Mouse (Mus musculus): ENCODE results near the gene Gdf3. TPM values are rescaled to one million over a fixed set of nuclear protein-coding genes. Genes with fewer than 3 reads are reported as not detected.

Gdf3 gene
- total and polyA plus RNA-seq, 2 experiments: 0.05 TPM; not detected in 1

DNA sequence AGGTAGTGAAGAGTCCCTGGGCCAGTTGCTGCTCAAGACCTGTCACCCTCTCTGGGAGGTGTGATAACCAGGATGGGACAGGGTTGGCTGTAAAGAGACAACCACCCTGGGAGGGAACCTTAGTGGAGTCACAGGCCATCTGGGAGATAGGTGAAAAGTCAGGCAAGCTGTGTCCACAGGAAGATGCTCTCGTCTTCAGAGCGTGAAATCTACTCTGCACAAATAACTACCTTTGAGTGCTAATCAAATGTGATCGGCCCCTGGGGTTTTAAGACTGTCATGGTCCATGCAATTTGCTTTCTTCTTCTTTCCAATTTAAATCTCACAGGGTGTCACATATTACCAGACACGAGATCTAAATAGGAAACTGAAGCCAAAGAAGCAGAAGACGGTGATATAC is 40.8 kb downstream of the Gdf3 start:
- no peaks in the 10 kb centered on the region for H3K36me3 ChIP-seq (ENCODE audit: control insufficient read depth, insufficient read depth, low read length)
- H3K27ac ChIP-seq (replicated peaks; ENCODE audit: insufficient read depth, low read depth, low read length): no peak overlapping the region
- H3K79me2 ChIP-seq (ENCODE audit: control insufficient read depth, insufficient read depth, low read length): no peaks in the 10 kb centered on the region
- no peaks in the 10 kb centered on the region for H3K27me3 ChIP-seq (ENCODE audit: control insufficient read depth, insufficient read depth, low read length)
- no peak for TF ChIP-seq POLR2A (IDR thresholded peaks at IDR 0.05; ENCODE audit: extremely low read depth, insufficient read depth, low read length)
- no peak for TF ChIP-seq CTCF (IDR thresholded peaks at IDR 0.05; ENCODE audit: low read depth, low read length)
- H3K4me1 ChIP-seq (ENCODE audit: control insufficient read depth, insufficient read depth, low read length): peaks cover 4% of the 10 kb centered on the region
- H3K9ac ChIP-seq (ENCODE audit: low read depth, low read length): no peak overlapping the region
- no peak overlapping the region for H3K4me3 ChIP-seq (ENCODE audit: insufficient read depth, low read depth, low read length)
- WGBS: 75% methylated on average over 5 of the region's 5 CpGs
- DNase-seq (ENCODE audit: extremely low read depth, low read depth, low spot score): no peak

- Histone ChIP-seq H3K4me3 (ENCODE audit: insufficient read depth, low read depth, low read length) (no peak overlapping the region), H3K79me2 (ENCODE audit: control insufficient read depth, insufficient read depth, low read length) (no peaks in the 10 kb centered on the region), H3K4me1 (ENCODE audit: control insufficient read depth, insufficient read depth, low read length) (no peaks in the 10 kb centered on the region; the same call in 1 of the 2 replicates), H3K36me3 (ENCODE audit: control insufficient read depth, insufficient read depth, low read length) (no peaks in the 10 kb centered on the region), H3K27ac (replicated peaks; ENCODE audit: insufficient read depth, low read depth, low read length) (no peak overlapping the region), H3K9ac (ENCODE audit: low read depth, low read length) (no peak overlapping the region), H3K27me3 (ENCODE audit: control insufficient read depth, insufficient read depth, low read length) (no peaks in the 10 kb centered on the region)
- 86% methylated on average over 9 of the region's 9 CpGs for WGBS
- no peak for DNase-seq (ENCODE audit: extremely low read depth, low read depth, low spot score)
- no peak for TF ChIP-seq POLR2A (IDR thresholded peaks at IDR 0.05; ENCODE audit: extremely low read depth, insufficient read depth, low read length)
These were observed 44.7 kb downstream of the Gdf3 start for GRCm38 (mm10) chr6:122565070-122565784.

GRCm38 (mm10) chr6:122562463-122562862 is 47.4 kb downstream of the Gdf3 start:
- peak; percentile 30 for DNase-seq (ENCODE audit: extremely low read depth, low read depth, low spot score)
- no peak overlapping the region for H3K4me3 ChIP-seq (ENCODE audit: insufficient read depth, low read depth, low read length)

GRCm38 (mm10) chr6:122561005-122561404 is 48.9 kb downstream of the Gdf3 start:
- H3K27me3 ChIP-seq (ENCODE audit: control insufficient read depth, insufficient read depth, low read length): no peaks in the 10 kb centered on the region
- TF ChIP-seq POLR2A (IDR thresholded peaks at IDR 0.05; ENCODE audit: extremely low read depth, insufficient read depth, low read length) (no peak), CTCF (IDR thresholded peaks at IDR 0.05; ENCODE audit: low read depth, low read length) (no peak)
- no peak overlapping the region for H3K4me3 ChIP-seq (ENCODE audit: insufficient read depth, low read depth, low read length)
- H3K79me2 ChIP-seq (ENCODE audit: control insufficient read depth, insufficient read depth, low read length): no peaks in the 10 kb centered on the region
- no peak overlapping the region for H3K27ac ChIP-seq (replicated peaks; ENCODE audit: insufficient read depth, low read depth, low read length)
- no peak overlapping the region for H3K9ac ChIP-seq (ENCODE audit: low read depth, low read length)
- no peak for DNase-seq (ENCODE audit: extremely low read depth, low read depth, low spot score)
- H3K4me1 ChIP-seq (ENCODE audit: control insufficient read depth, insufficient read depth, low read length): no peaks in the 10 kb centered on the region; the same call in 1 of the 2 replicates
- WGBS: 76% methylated on average over 20 of the region's 20 CpGs
- no peaks in the 10 kb centered on the region for H3K36me3 ChIP-seq (ENCODE audit: control insufficient read depth, insufficient read depth, low read length)

More at GRCm38 (mm10) chr6:122562463-122562862, 47.4 kb downstream of the Gdf3 start:
- Histone ChIP-seq H3K27ac (replicated peaks; ENCODE audit: insufficient read depth, low read depth, low read length) (no peak overlapping the region), H3K36me3 (ENCODE audit: control insufficient read depth, insufficient read depth, low read length) (no peaks in the 10 kb centered on the region), H3K4me1 (ENCODE audit: control insufficient read depth, insufficient read depth, low read length) (no peaks in the 10 kb centered on the region; the same call in 1 of the 2 replicates), H3K27me3 (ENCODE audit: control insufficient read depth, insufficient read depth, low read length) (no peaks in the 10 kb centered on the region), H3K9ac (ENCODE audit: low read depth, low read length) (no peak overlapping the region), H3K79me2 (ENCODE audit: control insufficient read depth, insufficient read depth, low read length) (no peaks in the 10 kb centered on the region)
- peak; percentile 71; the same call in 1 of the 2 replicates for TF ChIP-seq CTCF (IDR thresholded peaks at IDR 0.05; ENCODE audit: low read depth, low read length)
- no peak for TF ChIP-seq POLR2A (IDR thresholded peaks at IDR 0.05; ENCODE audit: extremely low read depth, insufficient read depth, low read length)
- WGBS: 2% methylated on average over 6 of the region's 6 CpGs

DNA sequence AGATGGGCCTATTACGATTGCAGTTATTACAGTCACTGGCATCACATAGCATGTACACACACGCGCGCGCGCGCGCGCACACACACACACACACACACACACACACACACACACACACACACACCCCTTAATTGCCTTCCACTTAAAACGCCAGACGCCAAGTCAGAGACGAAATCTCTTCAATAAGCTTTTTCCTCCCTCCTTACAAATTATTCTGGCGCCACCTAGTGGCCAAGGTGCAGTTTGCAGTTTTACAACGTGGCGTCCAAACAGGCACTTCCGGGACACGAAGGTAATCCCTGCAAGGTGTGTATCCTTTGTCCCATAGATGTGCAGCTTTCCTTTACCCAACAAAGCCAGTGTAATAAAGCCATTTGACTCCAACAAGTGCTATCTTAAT is 49.5 kb downstream of the Gdf3 start:
- H3K27me3 ChIP-seq (ENCODE audit: control insufficient read depth, insufficient read depth, low read length): no peaks in the 10 kb centered on the region
- no peaks in the 10 kb centered on the region for H3K79me2 ChIP-seq (ENCODE audit: control insufficient read depth, insufficient read depth, low read length)
- WGBS: 6% methylated on average over 17 of the region's 17 CpGs
- no peak for TF ChIP-seq POLR2A (IDR thresholded peaks at IDR 0.05; ENCODE audit: extremely low read depth, insufficient read depth, low read length)
- TF ChIP-seq CTCF (IDR thresholded peaks at IDR 0.05; ENCODE audit: low read depth, low read length): peak; percentile 74
- H3K9ac ChIP-seq (ENCODE audit: low read depth, low read length): no peak overlapping the region
- H3K4me3 ChIP-seq (ENCODE audit: insufficient read depth, low read depth, low read length): no peak overlapping the region
- H3K27ac ChIP-seq (replicated peaks; ENCODE audit: insufficient read depth, low read depth, low read length): no peak overlapping the region
- DNase-seq (ENCODE audit: extremely low read depth, low read depth, low spot score): peak; percentile 56
- H3K4me1 ChIP-seq (ENCODE audit: control insufficient read depth, insufficient read depth, low read length): no peaks in the 10 kb centered on the region; the same call in 1 of the 2 replicates
- no peaks in the 10 kb centered on the region for H3K36me3 ChIP-seq (ENCODE audit: control insufficient read depth, insufficient read depth, low read length)

- no peaks in the 10 kb centered on the region for H3K36me3 ChIP-seq (ENCODE audit: control insufficient read depth, insufficient read depth, low read length)
- H3K27ac ChIP-seq (replicated peaks; ENCODE audit: insufficient read depth, low read depth, low read length): no peak overlapping the region
- H3K4me3 ChIP-seq (ENCODE audit: insufficient read depth, low read depth, low read length): no peak overlapping the region
- DNase-seq (ENCODE audit: extremely low read depth, low read depth, low spot score): peak; percentile 64
- WGBS: 25% methylated on average over 15 of the region's 15 CpGs
- no peaks in the 10 kb centered on the region for H3K79me2 ChIP-seq (ENCODE audit: control insufficient read depth, insufficient read depth, low read length)
- H3K27me3 ChIP-seq (ENCODE audit: control insufficient read depth, insufficient read depth, low read length): no peaks in the 10 kb centered on the region
- H3K9ac ChIP-seq (ENCODE audit: low read depth, low read length): no peak overlapping the region
- TF ChIP-seq POLR2A (IDR thresholded peaks at IDR 0.05; ENCODE audit: extremely low read depth, insufficient read depth, low read length): no peak
- TF ChIP-seq CTCF (IDR thresholded peaks at IDR 0.05; ENCODE audit: low read depth, low read length): peak; percentile 72
- no peaks in the 10 kb centered on the region; the same call in 1 of the 2 replicates for H3K4me1 ChIP-seq (ENCODE audit: control insufficient read depth, insufficient read depth, low read length)
These were observed 52.8 kb downstream of the Gdf3 start for GRCm38 (mm10) chr6:122556959-122557561.

Other genes starting within 250 kb of the Gdf3 start
- gene Rimklb, start 111.3 kb downstream of the Gdf3 start, total RNA-seq (2014; rRNA removed): not detected in 2 replicates
- not detected in 2 replicates for gene Rimklb, start 111.3 kb downstream of the Gdf3 start, polyA plus RNA-seq (2012; rRNA removed)
- 0.18 and 0.47 TPM in 2 replicates for gene Mfap5, start 104.2 kb downstream of the Gdf3 start, total RNA-seq (2014; rRNA removed)
- 0.31 TPM in 1 of 2 replicates, not detected in the other for gene Mfap5, start 104.2 kb downstream of the Gdf3 start, polyA plus RNA-seq (2012; rRNA removed)
- 0.07 TPM in 1 of 2 replicates, not detected in the other for gene Aicda, start 56.3 kb downstream of the Gdf3 start, total RNA-seq (2014; rRNA removed)
- not detected in 2 replicates for gene Aicda, start 56.3 kb downstream of the Gdf3 start, polyA plus RNA-seq (2012; rRNA removed)
- gene Apobec1, start 7.6 kb downstream of the Gdf3 start, total RNA-seq (2014; rRNA removed): 17.3 and 21.9 TPM in 2 replicates
- 16.3 and 18.2 TPM in 2 replicates for gene Apobec1, start 7.6 kb downstream of the Gdf3 start, polyA plus RNA-seq (2012; rRNA removed)
- gene Dppa3, start 16.3 kb upstream of the Gdf3 start, total RNA-seq (2014; rRNA removed): not detected in 2 replicates
- gene Dppa3, start 16.3 kb upstream of the Gdf3 start, polyA plus RNA-seq (2012; rRNA removed): not detected in 2 replicates
- gene Nanog, start 97.4 kb upstream of the Gdf3 start, total RNA-seq (2014; rRNA removed): not detected in 2 replicates
- not detected in 2 replicates for gene Nanog, start 97.4 kb upstream of the Gdf3 start, polyA plus RNA-seq (2012; rRNA removed)
- 0.28 and 0.40 TPM in 2 replicates for gene Slc2a3, start 191.6 kb upstream of the Gdf3 start, total RNA-seq (2014; rRNA removed)
- 0.22 and 0.66 TPM in 2 replicates for gene Slc2a3, start 191.6 kb upstream of the Gdf3 start, polyA plus RNA-seq (2012; rRNA removed)
- 1.7 and 2.3 TPM in 2 replicates for gene Foxj2, start 209.8 kb upstream of the Gdf3 start, total RNA-seq (2014; rRNA removed)
- 3.1 and 3.3 TPM in 2 replicates for gene Foxj2, start 209.8 kb upstream of the Gdf3 start, polyA plus RNA-seq (2012; rRNA removed)
- 1.5 and 1.6 TPM in 2 replicates for gene C3ar1, start 246.1 kb upstream of the Gdf3 start, total RNA-seq (2014; rRNA removed)
- gene C3ar1, start 246.1 kb upstream of the Gdf3 start, polyA plus RNA-seq (2012; rRNA removed): 0.66 and 0.99 TPM in 2 replicates